Mouse (Mus musculus) ovary, adult 2 months (tissue): Measurements from ENCODE around the gene Mea1. TPM values are rescaled to one million over a fixed set of nuclear protein-coding genes. Genes with fewer than 3 reads are reported as not detected.

Experiments used
- polyA plus RNA-seq: library from polyadenylated mRNA; depleted of rRNA; stranded (reverse); fragments of >200 nt; gene quantifications from 2 replicates; pipeline ENCODE4 v1.2.3, GENCODE M21; 2012; rRNA removed

The Mea1 gene
- polyA plus RNA-seq: 53.1 and 64.5 TPM in 2 replicates

DNA sequence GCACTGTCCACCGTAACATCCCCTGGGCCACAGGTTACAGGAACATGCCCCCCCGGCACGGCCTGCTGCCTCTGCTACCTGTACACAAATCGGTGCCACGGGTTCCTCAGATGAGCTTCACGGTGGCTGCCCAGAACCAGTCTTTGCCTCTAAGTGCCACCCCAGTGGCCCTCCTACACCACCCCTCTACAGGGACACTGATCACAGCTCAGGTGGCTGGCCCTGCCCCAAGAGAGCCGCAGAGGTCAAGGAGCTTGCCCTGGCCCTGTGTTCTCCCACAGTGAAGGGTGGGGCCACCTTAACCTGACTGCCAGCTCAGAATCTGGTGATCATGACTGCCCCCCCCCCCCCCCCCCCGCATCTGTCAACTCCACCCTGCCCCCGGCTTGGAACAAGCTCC lies at the start of gene Mea1:
Gene Mea1 (plus strand): TSS at position 378 of the 400 bp plus-strand sequence.

DNA sequence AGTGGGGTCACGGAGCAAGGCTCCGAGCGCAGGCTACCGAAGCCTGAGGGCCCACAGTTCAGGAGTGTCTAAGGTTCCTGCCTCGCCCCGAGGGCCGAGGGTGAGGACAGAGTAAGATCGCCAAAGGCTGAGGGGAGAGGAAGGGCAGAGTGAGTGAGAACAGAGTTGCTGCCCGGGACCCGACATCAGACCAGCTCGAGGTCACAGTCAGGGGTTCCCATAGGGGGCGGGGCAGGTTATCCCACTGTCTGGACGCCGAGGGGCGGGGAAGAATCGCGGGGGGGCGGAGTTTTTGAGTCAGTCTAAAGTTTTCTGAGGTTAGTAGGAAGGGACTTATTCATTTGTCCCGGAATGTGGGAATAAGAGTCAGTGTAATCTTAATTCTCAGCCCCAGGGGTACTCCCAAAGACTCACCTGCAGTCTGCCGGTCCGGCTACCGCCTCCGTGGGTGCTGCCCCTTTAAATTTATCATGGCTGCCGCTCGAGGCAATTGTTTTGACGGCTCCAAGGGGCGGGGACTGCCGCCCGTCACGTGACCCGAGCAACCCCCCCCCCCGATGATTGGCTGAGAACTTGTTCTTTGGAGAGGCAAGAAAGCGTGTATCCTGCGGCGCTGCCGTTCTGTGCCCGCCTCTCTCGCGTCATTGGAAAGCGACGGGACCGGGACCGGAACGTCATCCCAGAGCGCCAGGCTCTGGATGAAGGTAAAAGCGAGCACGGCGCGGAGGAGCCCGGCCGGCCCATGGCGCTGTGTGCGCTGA lies 32.9 kb upstream of the Mea1 start, which contains the start of the genes Klc4 and Mrpl2:
Gene Klc4 (minus strand): TSS at position 462 of the 761 bp plus-strand sequence.
Gene Mrpl2 (plus strand): TSS at position 669 of the 761 bp plus-strand sequence.

DNA sequence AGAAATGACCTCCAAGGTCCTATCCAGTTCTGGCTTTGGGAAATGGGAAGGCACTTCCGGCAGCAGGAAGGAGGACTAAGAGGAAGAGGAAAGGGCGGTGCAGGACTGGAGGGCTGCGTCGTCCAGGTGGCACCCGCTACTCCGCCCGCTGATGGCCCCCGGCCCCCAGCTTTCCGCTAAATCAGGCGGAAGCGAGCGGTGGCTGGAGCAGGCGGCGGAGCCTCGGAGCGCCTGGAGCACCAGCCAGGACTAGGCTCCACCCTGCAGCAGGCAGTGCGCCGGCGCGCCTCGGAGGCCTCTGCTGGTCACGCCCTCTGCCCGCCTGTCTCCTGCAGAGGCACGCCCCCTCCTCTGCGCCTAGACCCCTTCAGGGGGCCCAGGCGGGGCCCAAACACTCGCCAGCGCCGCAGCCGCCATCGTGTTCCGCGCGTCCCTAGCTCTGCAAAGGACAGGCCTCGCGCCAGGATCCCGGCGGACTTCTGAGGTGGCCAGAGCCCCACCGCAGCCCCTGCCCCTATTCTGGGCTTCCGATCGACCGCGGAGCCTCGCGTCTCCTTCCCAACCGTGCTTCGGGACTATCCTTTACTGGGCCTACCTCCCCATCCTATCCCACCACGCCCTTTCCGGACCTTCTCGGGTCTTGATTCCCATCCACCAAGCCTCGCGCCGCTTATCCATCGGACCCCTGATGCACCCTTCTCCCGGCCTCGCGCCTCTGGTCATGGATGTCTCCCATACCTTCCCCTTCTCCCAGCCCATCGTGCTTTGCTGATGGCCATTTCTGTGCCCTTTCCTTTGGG lies 28.2 kb upstream of the Mea1 start, which contains the start of gene Cul7:
Gene Cul7 (plus strand): TSS at position 106 of the 800 bp plus-strand sequence.

DNA sequence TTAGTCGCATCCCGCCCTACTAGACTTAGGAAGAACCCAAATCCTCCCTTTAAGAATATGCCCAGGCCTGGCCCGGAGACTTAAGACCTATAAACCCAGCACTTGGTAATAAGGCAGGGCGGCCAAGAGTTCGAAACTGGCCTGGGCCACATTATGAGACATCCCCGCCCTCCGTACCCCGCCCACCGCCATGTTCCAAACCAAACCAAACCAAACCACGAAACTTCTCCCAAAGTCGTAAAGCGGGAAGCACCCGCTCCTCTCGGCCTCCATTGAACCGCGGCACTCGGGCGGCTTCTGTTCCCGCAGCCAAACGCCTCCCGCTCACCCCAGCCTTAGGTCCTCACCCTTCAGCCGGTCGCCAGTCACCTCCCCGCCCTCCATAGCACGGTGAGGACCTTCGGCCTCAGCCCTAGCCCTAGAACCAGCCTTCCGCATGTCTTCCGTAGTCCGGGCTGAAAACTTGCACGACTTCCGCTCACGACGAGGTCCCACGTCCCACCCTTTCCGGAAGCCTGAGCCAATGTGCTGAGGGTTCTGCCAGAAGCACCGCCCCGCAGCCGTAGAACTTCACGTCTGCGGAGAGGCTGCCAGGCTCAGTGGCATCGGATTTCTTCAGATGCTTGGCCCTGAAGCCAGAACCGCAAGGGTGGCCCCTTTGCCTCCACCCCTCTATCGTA lies 4.6 kb upstream of the Mea1 start, which contains the start of gene Rrp36:
Gene Rrp36 (minus strand): TSS at position 503 of the 680 bp plus-strand sequence.

DNA sequence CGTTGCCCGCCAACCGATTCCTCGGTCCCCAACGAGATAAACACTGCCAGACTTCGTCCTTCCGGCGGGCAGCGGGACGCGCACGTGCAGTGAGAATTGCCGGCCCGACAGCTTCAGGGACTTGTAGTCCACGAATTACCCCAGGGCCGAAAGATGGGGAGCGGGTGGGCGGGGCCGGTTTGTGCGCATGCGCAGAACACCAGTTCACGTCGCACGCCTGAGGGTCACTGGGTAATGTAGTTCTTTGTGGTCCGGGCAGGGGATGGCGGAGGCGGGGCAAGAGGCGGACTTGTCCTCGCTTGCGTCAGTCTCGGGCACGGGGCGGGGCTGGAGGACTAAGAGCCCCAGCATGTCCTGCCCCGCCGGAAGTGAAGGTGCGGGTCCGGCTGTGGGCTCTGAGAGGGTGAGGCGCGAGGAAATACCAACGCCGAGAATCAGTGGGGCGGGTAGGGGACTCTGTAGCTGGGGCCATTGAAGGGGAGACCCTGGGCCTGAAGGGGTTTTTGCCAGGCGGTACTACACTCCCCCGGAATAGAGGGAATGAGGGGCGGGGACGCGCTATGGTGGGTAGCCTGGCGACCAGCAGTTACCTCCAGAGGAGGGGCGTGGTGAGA lies 2.3 kb downstream of the Mea1 start, which contains the start of gene Klhdc3:
Gene Klhdc3 (minus strand): TSS at position 155 of the 614 bp plus-strand sequence.

DNA sequence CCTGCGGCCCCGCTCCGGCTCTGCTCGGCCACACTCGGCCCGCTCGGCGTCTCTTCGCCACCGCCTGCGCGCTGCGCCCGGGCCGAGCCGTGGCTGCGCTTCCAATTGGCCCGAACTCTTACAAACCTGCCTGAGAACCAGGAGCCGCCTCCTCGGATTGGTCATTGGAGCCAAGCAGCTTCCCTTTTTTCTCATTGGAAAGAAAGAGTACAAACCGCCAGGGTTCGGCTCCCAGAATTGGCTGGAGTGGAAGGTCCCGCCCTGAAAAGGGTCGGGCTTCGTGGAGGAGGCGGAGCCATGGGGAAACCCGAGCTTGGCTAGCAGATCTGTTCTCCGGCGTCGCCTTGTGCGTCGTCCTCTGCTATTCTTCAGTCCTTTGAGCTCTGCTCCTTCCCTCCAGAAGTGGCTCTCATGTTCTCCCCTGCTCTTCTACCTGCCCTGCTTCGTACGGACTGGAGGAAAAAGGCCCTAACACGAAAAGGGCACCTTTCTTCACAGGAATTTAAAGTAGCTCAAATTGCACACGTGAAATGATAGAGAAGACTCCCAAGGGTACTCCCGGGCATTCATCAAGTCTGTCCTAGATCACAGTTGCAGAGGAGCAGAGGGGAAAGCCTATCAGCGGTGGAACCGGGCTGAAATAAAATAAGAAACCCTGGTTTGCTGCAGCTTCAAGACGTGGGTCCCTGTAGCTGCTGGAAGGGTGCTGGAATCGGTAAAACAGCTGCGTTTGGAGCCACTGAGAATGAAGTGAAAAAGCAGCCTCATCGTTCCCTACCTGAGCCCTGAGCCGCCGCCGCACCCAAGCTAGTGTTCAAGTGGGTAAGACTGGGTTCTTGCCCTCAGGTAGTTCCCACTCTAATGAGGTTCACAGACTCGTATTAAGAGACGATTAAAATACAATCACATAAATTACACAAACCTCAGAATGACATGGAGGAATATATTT lies 26.6 kb downstream of the Mea1 start, which contains the start of gene Ppp2r5d:
Gene Ppp2r5d (minus strand): TSS at position 225 of the 949 bp plus-strand sequence.

DNA sequence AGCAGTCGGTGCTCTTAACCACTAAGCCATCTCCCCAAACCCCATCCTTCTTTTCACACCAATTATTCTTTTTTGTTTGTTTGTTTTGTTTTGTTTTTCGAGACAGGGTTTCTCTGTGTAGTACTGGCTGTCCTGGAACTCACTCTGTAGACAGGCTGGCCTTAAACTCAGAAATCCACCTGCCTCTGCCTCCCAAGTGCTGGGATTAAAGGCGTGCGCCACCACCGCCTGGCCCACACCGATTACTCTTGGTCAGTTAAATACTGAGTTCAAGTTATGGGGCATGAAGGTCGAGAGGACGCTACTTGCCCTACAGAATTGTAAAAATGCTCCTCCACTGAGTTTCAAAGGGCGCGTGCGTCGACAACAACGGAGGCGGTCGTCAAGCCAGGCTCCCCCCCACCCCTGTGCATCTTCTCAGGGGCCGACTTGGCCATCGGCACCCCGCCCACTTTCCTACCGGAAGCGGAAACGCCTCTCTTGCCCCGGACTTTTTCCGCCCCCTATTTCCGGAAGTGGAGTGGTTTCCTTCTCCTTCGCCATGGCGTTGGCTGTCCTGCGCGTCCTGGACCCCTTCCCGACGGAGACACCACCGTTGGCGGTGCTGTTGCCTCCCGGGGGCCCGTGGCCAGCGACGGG lies 32.5 kb downstream of the Mea1 start, which contains the start of gene Pex6:
Gene Pex6 (plus strand): TSS at position 505 of the 639 bp plus-strand sequence.

DNA sequence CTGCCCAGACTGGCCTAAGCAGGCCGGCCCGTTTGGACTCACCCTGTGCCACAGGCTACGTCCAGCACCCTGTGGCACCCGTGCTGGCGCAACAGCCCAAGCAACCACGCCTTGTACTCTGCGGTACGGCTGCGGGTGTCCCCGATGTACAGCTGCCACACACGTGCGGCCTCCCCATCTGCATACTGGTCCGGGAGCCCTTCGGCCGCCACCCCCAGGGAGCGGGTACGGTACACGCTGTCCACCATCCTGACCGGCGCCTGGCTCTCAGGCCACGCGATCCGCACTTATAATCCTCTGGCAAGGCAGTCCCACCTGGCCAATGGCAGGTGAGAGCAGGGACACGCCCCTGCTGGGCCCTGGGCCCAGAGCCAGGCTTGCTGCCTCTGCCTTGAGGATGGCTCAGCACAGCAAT lies 50.3 kb downstream of the Mea1 start, which contains the start of gene Gnmt:
Gene Gnmt (minus strand): TSS at position 265 of the 415 bp plus-strand sequence.

Other genes with a start within 250 kb of the Mea1 start
- gene Crip3, start 249.9 kb upstream of the Mea1 start, polyA plus RNA-seq: 12.5 and 15.5 TPM in 2 replicates
- gene Slc22a7, start 240.3 kb upstream of the Mea1 start, polyA plus RNA-seq: not detected in 2 replicates
- gene Ttbk1, start 191.1 kb upstream of the Mea1 start, polyA plus RNA-seq: 0.33 and 0.38 TPM in 2 replicates
- 14.5 and 20.1 TPM in 2 replicates for gene Dnph1, start 182.1 kb upstream of the Mea1 start, polyA plus RNA-seq
- 50.0 and 51.9 TPM in 2 replicates for gene Cul9, start 132.4 kb upstream of the Mea1 start, polyA plus RNA-seq
- 385 and 401 TPM in 2 replicates for gene Srf, start 122.6 kb upstream of the Mea1 start, polyA plus RNA-seq
- gene Ptk7, start 49.3 kb upstream of the Mea1 start, polyA plus RNA-seq: 76.6 and 82.6 TPM in 2 replicates
- 31.2 and 40.1 TPM in 2 replicates for gene Klc4, start 32.8 kb upstream of the Mea1 start, polyA plus RNA-seq
- 113 and 159 TPM in 2 replicates for gene Mrpl2, start 32.6 kb upstream of the Mea1 start, polyA plus RNA-seq
- gene Cul7, start 28.5 kb upstream of the Mea1 start, polyA plus RNA-seq: 110 and 114 TPM in 2 replicates
- 41.9 and 48.7 TPM in 2 replicates for gene Rrp36, start 4.4 kb upstream of the Mea1 start, polyA plus RNA-seq
- gene Klhdc3, start 2.1 kb downstream of the Mea1 start, polyA plus RNA-seq: 121 and 137 TPM in 2 replicates
- 58.2 and 71.4 TPM in 2 replicates for gene Ppp2r5d, start 26.3 kb downstream of the Mea1 start, polyA plus RNA-seq
- gene Pex6, start 32.7 kb downstream of the Mea1 start, polyA plus RNA-seq: 117 and 140 TPM in 2 replicates
- gene Gnmt, start 50.4 kb downstream of the Mea1 start, polyA plus RNA-seq: 3.6 and 8.5 TPM in 2 replicates
- 54.0 and 61.7 TPM in 2 replicates for gene Cnpy3, start 73.4 kb downstream of the Mea1 start, polyA plus RNA-seq
- gene Ptcra, start 84.9 kb downstream of the Mea1 start, polyA plus RNA-seq: 0.10 and 0.12 TPM in 2 replicates
- gene 2310039H08Rik, start 93.8 kb downstream of the Mea1 start, polyA plus RNA-seq: 166 and 205 TPM in 2 replicates
- gene Rpl7l1, start 103.9 kb downstream of the Mea1 start, polyA plus RNA-seq: 15.6 and 18.1 TPM in 2 replicates
- gene Bicral, start 179.7 kb downstream of the Mea1 start, polyA plus RNA-seq: 6.5 and 8.3 TPM in 2 replicates
- 40.5 and 41.2 TPM in 2 replicates for gene Tbcc, start 211.9 kb downstream of the Mea1 start, polyA plus RNA-seq
- not detected in 2 replicates for gene Prph2, start 231.7 kb downstream of the Mea1 start, polyA plus RNA-seq